Mouse (Mus musculus) mature B cell (primary cell): ENCODE measurements around the gene Arhgap23.

Experiments used
- in situ Hi-C: fragments of 300-500 bp; cut with MboI; formaldehyde crosslinking; loops from 2 replicates; pipeline ENCODE4 v1.14.3; 2019

Arhgap23 gene

DNA sequence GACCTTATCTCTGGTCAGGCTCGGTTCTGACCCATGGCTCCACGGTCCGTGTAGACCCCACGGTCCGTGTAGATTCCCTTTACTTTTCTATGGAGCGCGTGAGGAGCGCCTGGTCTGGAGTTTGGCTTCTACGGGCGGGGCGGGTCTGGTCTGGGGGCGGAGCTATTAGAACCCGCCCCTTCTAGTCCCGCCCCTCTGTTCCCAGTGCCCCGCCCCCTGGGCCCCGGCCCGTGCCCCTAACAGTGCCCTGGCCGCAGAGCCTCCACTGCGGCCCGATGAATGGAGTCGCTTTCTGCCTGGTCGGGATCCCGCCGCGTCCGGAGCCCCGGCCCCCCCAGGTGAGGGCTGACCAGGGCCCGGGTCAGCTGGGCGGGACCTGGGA, at the start of gene Arhgap23:
Gene Arhgap23 (plus strand): TSS at position 204 of the 382 bp plus-strand sequence.
- in situ Hi-C loops = no loop called here

DNA sequence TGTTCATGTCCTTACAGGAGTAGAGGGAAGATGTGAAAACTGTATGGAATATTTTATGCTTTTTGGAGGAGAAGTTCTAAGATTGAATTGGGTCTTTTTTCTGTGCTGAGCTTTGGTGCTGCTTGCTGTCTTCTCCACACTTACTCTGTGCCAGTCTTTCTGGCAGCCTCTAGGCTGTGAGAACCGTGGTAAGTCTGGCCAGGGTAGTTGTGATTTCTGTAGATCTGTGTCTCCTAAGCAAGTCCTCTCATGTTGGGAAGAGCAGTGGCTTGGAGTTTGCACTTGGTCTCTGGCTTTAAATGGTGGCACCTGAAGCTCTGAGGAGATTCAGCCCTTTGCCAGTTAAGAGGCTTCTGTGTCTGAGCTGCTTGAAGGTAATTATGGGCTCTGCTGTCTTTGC, 49.8 kb upstream of the Arhgap23 start:
- in situ Hi-C loops = no loop called here

DNA sequence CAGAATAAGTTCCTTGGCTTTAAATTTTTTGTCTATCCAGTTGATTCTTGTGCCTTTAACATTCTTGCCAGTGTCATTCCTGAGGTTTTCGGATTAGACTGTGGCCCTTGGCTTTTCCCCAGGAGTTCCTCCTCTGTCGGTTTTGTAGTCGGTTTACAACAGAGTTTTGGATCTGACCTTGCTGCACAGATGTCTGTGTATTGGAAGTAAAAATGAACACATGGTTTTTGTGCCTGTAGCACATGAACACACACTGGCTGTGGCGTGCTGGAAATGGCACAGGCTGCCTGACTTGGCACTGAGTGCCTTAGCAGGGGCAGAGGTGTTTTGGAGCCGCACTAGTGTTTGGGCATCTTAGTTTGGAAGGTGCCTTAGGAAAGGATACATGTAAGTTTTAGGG, 46.8 kb upstream of the Arhgap23 start:
- in situ Hi-C loops = no loop called here

DNA sequence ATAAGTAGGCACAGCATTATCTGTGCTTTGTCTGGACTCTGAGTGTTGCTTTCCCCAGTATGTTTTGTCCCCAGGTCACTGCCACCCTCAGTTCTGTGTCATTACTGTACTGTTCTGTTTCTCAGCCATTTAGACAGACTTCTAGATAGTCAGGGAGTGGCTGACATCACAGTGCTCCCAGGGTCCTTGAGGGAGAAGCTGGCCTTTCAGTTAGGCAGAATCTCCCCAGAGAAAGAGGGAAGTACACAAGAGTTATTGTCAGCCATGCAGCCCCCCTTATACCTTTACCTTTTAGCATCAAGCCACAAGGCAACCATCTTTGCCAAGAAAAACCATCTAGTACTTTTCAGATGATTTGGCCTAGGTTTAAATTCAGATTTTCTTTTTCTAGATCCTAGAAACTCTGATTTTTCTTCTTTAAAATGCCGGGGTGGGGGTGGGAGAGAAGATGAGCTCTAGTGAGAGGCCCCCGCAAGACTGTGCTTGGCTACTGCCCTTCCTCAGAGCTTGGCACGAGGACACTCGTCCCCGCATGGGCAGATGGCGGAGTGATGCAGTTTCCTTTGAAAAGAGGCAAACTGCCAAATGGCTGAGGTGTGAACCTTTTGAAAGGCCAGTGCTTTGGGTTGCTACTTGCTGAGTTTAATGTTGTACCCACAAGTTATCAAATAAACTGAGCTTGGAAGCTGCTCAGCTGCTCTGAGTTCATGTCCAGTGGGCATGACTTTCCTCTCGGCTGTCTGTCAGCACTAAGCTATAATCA, 44.8 kb upstream of the Arhgap23 start:
- in situ Hi-C loops = no loop called here

DNA sequence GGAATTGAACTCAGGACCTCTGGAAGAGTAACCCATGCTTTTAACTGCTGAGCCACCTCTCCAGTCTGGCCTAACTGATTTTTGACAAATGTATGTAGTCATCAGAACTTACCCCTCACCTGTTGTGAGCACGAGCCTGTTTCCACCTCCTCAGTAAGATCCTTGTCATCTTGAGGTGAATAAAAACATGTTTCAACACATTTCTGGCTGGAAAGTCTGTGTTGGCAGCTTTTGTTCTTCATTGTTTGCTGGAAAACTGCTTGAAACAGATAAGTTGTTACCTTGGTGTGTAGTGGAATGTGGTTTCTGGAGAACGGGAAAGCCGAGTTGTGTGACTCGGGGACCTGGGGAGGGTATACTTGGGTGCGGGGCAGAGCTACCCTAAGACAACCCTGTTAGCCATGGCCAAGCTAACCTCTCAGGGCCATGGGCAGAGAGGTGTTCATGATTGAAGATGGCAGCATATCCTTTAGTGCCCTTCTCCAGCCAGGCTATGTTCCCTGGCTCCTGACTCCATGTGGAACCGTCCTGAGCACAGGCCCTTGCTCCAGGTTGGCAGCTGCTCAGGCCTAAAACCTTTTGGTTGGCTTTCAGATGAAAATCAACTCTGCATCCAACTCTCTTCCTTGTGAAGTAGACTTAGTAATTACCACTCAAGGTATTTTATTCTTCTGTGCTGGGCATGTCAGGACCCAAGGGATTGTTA, 43.0 kb upstream of the Arhgap23 start:
- in situ Hi-C loops = no loop called here

DNA sequence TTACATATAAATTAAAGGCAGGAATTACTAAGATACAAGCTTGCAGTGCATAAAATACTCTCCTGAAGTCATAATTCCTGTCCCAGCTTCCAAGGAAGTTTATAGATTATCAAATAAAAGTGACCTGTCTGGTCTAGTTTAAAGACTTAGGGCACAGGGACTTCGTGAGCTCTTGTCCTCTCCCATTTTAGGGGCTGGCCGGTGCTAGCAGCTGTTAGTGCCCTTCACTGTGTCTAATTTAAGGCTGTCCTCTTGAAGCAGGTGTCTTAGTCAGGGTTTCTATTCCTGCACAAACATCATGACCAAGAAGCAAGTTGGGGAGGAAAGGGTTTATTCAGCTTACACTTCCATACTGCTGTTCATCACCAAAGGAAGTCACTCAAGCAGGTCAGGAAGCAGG, 41.9 kb upstream of the Arhgap23 start:
- in situ Hi-C loops = no loop called here

DNA sequence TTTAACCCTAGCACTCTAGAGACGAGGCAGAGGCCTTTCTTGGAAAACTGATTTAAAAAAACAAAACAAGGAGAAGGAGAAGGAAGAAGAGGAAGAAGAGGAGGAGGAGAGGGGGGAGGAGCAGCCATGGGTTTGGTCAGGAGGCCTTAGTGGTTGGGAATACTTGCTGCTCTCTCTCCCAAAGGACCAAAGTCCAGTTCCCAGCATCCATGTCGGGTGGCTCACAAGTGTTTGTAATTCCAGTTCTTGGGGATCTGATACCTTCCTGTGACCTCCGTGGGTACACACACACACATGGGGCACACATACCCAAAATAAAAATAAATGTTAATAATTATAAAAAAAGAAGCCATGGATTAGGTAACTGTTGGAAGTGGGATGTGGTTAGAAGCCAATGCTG, 35.3 kb upstream of the Arhgap23 start:
- in situ Hi-C loops = no loop called here

- in situ Hi-C loops = no loop called here
Observed at GRCm38 (mm10) chr11:97383017-97383416, 32.3 kb upstream of the Arhgap23 start.

DNA sequence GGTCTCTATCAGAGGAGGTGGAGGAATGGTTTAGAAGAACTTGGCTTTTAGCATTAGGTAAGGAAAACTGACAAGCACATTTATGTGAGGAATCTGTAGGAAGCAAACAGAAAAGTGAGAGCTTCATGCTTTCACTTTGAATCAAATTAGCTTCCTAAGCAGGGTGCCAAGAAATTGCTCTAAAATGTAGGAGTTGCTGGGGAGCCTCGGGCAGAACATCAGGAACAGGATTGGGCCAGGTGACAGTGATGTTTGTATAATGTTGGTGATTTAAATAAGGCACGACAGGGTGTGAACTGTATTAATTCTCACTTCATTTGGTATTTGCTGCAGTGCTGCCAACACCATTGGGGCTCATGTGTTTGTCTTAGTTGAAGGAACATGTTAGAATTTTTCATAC, 31.6 kb upstream of the Arhgap23 start:
- in situ Hi-C loops = no loop called here

- in situ Hi-C loops = no loop called here
Observed at GRCm38 (mm10) chr11:97387811-97388210, 27.5 kb upstream of the Arhgap23 start.

DNA sequence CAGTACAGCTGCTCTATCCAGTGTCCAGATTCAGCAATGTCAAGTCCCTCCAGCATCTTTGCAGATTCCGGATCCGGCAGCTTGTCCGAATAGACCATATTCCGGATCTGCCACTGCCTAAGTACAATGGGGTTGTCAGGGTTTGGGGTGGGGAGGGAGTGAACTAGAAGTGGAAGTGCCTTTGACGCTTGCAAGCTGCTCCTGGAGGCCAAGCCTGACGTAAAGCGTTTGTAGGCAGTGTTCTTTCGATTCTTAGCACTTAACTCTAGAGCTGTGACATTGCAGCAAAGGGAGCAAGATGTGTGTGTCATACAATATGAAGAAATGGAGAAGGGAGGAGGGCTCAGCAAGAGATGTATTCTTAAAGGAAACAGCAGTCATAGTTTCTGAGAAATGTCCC, 26.2 kb upstream of the Arhgap23 start:
- in situ Hi-C loops = no loop called here

DNA sequence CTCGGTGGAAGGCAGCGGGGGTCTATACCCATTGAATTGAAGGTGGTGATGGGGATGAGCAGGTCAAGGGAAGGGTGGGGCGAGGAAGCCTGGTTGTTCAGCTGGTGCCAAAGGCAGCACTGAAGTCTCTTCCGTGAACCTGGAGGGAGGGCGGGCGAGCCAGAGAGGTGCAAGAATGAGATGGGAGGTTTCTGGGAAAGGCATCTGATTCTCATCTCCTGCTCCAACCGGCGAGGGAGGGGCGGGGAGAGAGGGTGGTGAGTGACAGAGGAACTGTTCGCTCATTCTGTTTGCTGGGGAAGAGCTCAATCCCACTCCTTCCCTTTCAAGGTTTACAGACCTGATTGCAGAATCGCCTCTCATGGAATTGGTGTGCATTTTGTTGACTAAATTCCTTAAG, 21.7 kb upstream of the Arhgap23 start:
- in situ Hi-C loops = no loop called here

GRCm38 (mm10) chr11:97394146-97394545, 21.2 kb upstream of the Arhgap23 start:
- in situ Hi-C loops = no loop called here

GRCm38 (mm10) chr11:97398506-97398905, 16.8 kb upstream of the Arhgap23 start:
- in situ Hi-C loops = no loop called here

DNA sequence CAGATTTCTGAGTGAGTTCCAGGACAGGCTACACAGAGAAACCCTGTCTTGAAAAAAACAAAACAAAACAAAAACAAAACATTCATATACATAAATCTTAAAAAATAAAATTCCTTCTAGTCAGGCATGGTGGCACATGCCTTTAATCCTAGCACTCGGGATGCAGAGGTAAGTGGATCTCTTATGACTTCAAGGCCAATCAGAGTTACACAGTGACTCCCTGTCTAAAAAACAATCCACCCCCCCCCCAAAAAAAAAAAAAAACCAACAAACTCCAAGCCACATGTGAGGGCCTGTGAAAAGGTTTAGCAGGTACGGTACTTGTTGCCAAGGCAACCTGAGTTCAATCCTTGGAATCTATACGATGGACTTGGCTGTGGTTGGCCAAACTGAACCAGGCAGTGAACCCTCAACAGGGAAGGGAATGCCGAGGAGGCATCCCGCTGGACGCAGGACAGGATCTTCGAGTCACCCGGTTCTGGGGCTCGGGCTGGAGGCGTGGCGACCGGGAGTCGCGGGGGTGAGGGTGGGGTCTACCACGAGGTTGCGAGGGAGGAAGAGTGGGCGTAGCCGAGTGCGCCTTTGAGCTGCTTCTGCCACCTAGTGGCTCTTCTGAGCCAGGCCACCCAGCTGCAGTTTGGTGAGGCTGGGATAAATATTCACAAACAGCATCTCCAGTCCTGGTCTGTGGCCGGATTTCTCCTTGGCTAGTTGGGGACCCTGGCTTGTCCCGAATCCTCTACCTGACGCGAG, 15.2 kb upstream of the Arhgap23 start:
- in situ Hi-C loops = no loop called here

DNA sequence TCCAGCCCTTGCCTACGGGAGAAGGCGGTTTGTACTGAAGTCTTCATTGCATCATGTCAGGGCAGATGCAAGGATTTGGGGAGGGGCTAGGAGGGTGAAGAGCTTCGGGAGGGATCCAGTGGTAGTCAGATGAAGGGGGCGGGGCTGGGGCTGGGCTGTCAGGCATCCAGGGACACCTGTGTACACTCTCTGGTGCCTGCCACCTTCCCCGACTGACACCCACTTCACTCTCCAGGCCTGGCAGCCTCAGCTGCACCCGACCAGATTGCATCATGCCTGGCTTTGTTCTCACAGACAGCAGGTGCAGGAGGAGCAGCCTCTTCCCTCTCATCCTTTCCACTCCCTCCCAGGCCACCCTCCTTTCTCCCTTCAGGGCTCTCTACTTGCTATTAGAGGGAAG, 14.3 kb upstream of the Arhgap23 start:
- in situ Hi-C loops = no loop called here

DNA sequence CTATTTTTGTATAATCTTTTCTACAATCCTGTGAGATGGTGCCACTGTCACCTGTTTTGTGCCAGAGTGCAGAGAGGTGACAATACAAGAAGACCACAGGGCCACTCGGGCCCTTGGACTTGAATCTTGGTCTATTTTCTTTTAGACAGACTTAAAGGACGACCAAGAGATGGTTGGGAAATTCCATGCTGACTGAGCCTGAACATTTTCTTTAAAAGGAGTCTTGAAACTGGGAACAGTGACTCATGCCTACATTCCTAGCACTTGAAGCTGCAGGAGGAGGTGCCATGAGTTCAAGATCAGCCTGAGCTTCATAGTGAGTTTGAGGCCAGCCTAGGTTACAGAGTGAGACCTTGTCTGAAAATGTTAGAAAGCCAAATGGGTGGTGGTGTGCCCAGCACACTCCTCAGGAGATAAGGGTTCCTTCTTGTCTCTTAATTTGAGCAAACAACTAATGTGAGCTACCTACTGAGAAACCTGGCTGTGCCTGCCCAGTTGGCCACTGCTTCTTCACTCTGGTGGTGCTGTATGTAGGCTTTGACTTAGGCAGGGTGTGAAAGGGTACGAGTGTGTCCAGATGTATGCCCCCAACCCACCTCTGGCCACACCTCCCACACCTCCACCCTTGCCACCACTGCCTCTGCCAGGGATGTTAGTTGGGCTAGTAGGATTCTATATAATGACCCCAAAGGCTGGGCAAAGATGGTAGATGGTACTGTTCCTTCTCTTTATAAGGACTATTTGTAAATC, 13.5 kb upstream of the Arhgap23 start:
- in situ Hi-C loops = no loop called here

GRCm38 (mm10) chr11:97402746-97403145, 12.6 kb upstream of the Arhgap23 start:
- in situ Hi-C loops = no loop called here

DNA sequence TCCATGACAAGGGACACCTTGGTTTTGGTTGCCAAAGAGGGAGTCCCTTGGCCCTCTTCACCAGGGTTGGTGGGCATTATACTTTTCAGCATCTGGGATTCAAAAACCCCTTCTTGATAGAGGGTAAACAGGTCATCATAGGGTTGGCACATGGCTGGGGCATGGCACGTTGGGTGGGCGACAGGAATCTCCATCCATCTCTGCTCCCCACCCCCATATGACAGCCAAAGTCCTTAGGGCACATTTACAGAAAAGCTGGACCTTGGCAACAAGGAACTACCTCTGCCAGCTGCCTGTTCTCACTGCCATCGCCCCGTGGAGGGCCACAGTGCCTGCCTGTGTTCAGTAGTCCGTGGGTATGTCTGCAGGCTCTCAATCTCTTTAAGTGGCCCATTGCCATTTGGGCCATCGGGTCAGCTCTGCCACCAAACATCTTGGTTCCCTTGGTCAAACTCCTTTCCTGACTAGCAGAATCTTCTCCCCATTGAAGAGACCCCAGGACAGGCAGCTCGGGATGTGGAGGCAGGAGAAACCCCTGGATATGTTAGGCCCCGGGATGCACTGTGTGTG, 11.6 kb upstream of the Arhgap23 start:
- in situ Hi-C loops = no loop called here

DNA sequence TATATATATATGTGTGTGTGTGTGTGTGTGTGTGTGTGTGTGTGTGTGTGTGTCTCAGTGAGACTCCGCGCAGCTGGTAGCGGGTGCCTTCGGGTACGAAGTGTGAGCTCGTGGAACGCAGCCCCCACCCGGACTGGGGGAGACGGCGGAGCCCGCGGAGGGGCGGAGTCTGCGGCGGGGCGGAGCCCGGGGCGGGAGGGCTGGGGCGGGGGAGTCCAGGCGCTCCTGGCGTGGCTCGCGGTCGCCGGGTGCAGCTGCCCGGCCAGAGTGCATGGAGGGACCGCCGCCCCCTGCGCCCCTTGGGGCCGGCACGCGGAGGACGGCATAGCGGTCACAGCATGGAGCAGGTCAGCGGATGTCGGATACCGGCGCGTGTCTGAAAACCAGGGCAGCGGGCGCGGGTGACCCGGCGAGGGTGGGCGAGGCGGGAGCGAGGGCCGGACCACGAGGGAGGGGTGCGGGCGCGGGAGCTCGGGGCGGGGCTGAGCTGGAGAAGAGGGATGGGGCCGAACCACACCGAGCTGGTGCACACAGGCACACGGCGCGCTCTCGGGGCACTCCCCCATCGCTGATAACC, 11.1 kb upstream of the Arhgap23 start:
- in situ Hi-C loops = no loop called here

DNA sequence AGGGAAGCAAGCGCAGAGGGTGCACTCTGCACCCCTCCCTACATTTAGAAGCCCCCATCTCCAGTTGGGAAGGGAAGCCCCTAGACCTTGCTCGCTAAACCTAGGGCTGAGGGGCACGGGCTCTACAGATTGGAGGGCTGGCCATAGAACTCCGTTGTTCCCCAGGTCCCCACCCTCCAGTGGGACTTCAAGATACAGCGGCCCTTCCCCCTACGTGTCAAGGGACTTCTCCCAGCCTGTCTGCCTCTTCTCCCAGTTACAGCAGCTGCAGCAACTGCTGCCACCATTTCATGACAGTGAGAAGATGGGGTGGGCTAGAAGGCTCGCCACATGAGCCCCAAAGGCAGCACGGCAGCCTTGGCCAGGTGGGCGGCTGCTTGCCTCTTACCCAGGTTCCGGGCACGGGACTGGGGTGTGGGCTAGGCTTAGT, 10.6 kb upstream of the Arhgap23 start:
- in situ Hi-C loops = no loop called here
